Mouse (Mus musculus) C2C12 (cell line): Measurements from ENCODE around the gene Inpp5k. TPM values are rescaled to one million over a fixed set of nuclear protein-coding genes. Genes with fewer than 3 reads are reported as not detected.

ENCODE experiments used
- H3K27me3 ChIP-seq: one replicate; pipeline ENCODE4 v1.6.1; 2011; ENCODE audit not compliant: control insufficient read depth, insufficient read depth, insufficient read length
- H3K36me3 ChIP-seq: one replicate; pipeline ENCODE4 v1.6.1; 2011; ENCODE audit not compliant: control insufficient read depth, insufficient read depth
- H3K4me3 ChIP-seq: one replicate; pipeline ENCODE4 v1.5.1; 2011; ENCODE audit warnings: mild to moderate bottlenecking, control low read depth; ENCODE audit not compliant: poor library complexity, insufficient read depth, severe bottlenecking
- H3K79me2 ChIP-seq: one replicate; pipeline ENCODE4 v1.6.1; 2011; ENCODE audit not compliant: control insufficient read depth, insufficient read depth
- H3K79me3 ChIP-seq: one replicate; pipeline ENCODE4 v1.6.1; 2011; ENCODE audit warnings: low read depth, control low read depth
- H3ac ChIP-seq: one replicate; pipeline ENCODE3; 2011; ENCODE audit warnings: low read depth; ENCODE audit not compliant: control insufficient read depth, insufficient read length
- CEBPB ChIP-seq: IDR thresholded peaks from one replicate; pipeline ENCODE4 v1.6.1; 2011; ENCODE audit warnings: low read depth, mild to moderate bottlenecking, control low read depth, moderate library complexity
- CTCF ChIP-seq: IDR thresholded peaks from one replicate; pipeline ENCODE4 v1.5.1; 2011; ENCODE audit not compliant: control insufficient read depth, insufficient read depth, insufficient read length
- FOSL1 ChIP-seq: IDR thresholded peaks from one replicate; pipeline ENCODE4 v1.8.0; 2011; ENCODE audit warnings: mild to moderate bottlenecking, low read length; ENCODE audit not compliant: poor library complexity, insufficient read depth, severe bottlenecking
- MAX ChIP-seq: IDR thresholded peaks from one replicate; pipeline ENCODE4 v1.6.1; 2011; ENCODE audit warnings: mild to moderate bottlenecking, control low read depth
- MYOD1 ChIP-seq: IDR thresholded peaks from one replicate; pipeline ENCODE4 v1.6.1; 2011; ENCODE audit warnings: low read depth; ENCODE audit not compliant: control insufficient read depth, insufficient read length
- MYOG ChIP-seq: IDR thresholded peaks from one replicate; pipeline ENCODE4 v1.6.1; 2011; ENCODE audit not compliant: control insufficient read depth, insufficient read length; ENCODE audit errors: extremely low read depth
- USF1 ChIP-seq: IDR thresholded peaks from one replicate; pipeline ENCODE4 v1.6.1; 2011; ENCODE audit warnings: low read depth, mild to moderate bottlenecking, control low read depth, moderate library complexity
- long read RNA-seq, 2 experiments: library from polyadenylated mRNA; unstranded; transcript quantifications; one replicate each; pipeline ENCODE4 v2.0.0; 2019 to 2020
- polyA plus RNA-seq: library from polyadenylated mRNA; unstranded; fragments of >200 nt; fragmentation: generic; extraction: Trizol; gene quantifications from one replicate; pipeline ENCODE4 v1.2.1, GENCODE M21; 2012; ENCODE audit warnings: missing spikeins

Gene Inpp5k
- 8.9 TPM for polyA plus RNA-seq
- long read RNA-seq, experiment 1, transcript Inpp5k-201 (12 exons, 2,679 nt) = major isoform, 14 of 17 reads
- long read RNA-seq, experiment 1, partial matches to known transcripts = 1 of 17 reads
- long read RNA-seq, experiment 1, other reads (novel, unspliced or antisense) = 2 of 17 reads
- long read RNA-seq, experiment 2, transcript Inpp5k-201 (12 exons, 2,679 nt) = major isoform, 63 of 68 reads
- long read RNA-seq, experiment 2, partial matches to known transcripts = 0 of 68 reads
- long read RNA-seq, experiment 2, other reads (novel, unspliced or antisense) = 5 of 68 reads

DNA sequence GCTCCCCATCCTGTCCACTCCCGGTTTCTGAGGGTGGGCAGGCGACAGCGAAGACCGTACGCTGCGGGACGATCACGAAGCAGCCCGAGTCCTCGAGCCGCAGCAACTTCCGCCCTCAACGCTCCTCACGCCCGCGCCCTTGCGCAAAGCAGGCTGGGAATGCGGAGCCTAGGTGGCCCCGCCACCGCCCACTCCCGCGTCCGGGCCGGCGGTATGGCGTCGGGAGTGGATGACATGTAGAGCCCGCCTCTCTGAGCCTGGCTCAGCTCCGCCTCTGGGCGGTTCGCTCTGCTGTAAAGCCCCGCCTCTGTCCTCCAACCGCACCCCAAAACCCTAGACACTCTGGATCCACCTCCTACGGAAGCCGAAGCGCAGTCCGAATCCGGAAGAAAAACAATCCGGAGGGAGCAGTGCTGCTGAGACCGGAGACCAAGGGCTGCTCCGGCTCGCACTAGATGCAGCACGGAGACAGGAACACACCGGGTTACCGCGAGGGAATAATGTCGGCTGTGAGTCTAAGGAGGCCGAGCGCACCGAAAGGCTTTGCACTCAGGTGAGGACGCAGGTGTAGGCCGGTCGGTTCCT lies at the start of gene Inpp5k:
Inpp5k (plus strand) TSS at position 344 of the 585 bp plus-strand sequence.
- Histone ChIP-seq H3K79me3 (no peaks in the 10 kb centered on the region), H3ac (peak within 1 kb of the TSS; percentile 87), H3K36me3 (peaks cover 34% of the 10 kb centered on the region), H3K4me3 (peak within 1 kb of the TSS; percentile 45), H3K79me2 (no peaks in the 10 kb centered on the region), H3K27me3 (no peaks in the 10 kb centered on the region)
- no peak for TF ChIP-seq FOSL1
- TF ChIP-seq USF1 = no peak
- peak; percentile 98 for TF ChIP-seq MAX
- TF ChIP-seq CTCF = no peak
- TF ChIP-seq CEBPB = peak; percentile 38

DNA sequence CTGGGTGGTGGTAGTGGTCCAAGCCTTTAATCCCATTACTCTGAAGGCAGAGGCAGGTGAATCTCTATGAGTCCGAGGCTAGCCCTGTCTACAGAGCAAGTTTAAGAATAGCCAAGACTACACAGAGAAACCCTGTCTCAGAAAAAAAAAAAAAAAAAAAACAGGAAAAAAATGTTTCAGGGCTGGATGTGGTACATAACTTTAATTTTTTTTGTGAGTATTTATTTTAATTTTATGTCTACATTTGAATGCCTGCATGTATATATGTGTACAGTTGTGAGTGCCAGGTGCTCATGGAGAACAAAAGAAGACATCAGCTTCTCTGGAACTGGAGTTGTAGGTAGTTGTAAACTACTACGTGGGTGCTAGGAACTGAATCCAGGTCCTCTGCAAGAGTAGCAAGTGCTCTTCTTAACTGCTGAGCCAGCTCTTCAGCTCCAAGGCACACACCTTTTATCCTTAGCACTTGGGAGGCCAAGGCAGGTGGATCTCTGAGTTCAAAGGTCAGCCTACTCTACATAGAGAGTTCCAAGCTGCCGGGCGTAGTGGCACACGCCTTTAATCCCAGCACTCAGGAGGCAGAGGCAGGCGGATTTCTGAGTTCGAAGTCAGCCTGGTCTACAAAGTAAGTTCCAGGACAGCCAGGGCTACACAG lies 49.2 kb upstream of the Inpp5k start:
- no peaks in the 10 kb centered on the region for H3K27me3 ChIP-seq
- no peaks in the 10 kb centered on the region for H3K36me3 ChIP-seq
- H3K79me2 ChIP-seq = no peaks in the 10 kb centered on the region
- TF ChIP-seq FOSL1 = no peak
- TF ChIP-seq MAX = no peak
- TF ChIP-seq CTCF = no peak
- no peak for TF ChIP-seq MYOG
- no peak for TF ChIP-seq USF1
- TF ChIP-seq CEBPB = no peak
- TF ChIP-seq MYOD1 = no peak
- H3K79me3 ChIP-seq = no peaks in the 10 kb centered on the region
- no peak overlapping the region for H3ac ChIP-seq
- H3K4me3 ChIP-seq = no peak overlapping the region

DNA sequence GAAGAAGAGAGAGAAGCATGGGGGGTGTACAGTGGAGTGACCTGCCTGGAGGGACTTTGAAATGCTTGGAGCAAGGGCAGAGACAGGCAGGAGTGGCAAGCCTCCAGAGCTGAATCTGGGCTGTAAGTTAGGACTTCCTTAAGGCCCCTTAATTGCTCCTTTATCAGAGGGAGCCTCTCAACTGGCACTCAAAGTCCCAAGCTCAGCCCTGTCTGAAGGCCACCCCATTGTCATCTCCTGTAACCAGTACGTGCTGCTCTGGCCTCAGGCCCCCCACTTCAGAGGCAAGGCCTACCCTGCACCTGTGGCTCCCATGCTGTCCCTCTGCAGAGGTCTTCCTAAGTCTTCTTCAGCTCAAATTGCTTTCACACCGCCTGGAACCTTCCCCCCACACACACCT lies 47.3 kb upstream of the Inpp5k start:
- peaks cover 3% of the 10 kb centered on the region for H3K79me3 ChIP-seq
- H3K79me2 ChIP-seq = peaks cover 6% of the 10 kb centered on the region
- H3K4me3 ChIP-seq = no peak overlapping the region
- no peak overlapping the region for H3ac ChIP-seq
- TF ChIP-seq CTCF (no peak), MYOD1 (no peak), FOSL1 (no peak), MAX (no peak), USF1 (no peak), CEBPB (no peak)
- no peaks in the 10 kb centered on the region for H3K27me3 ChIP-seq
- H3K36me3 ChIP-seq = no peaks in the 10 kb centered on the region

DNA sequence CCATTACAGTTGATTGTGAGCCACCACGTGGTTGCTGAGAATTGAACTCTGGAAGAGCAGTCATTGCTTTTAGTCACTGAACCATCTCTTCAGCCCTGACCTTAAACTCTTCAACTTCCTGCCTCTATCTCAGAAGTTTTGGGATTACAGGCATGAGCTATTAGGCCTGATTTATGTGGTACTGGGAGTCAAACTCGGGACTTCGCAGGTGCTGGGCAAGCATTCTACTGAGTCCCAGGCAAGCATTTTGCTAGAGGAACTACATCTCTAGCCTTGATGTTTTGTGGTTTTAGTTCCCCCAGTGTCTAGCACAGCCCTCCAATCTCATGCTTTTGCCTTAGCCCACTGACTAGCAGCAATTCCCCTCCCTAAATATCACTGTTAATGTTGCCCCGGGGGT lies 45.7 kb upstream of the Inpp5k start:
- Histone ChIP-seq H3K36me3 (peaks cover 5% of the 10 kb centered on the region), H3K27me3 (no peaks in the 10 kb centered on the region), H3ac (no peak overlapping the region), H3K4me3 (no peak overlapping the region), H3K79me2 (peaks cover 22% of the 10 kb centered on the region), H3K79me3 (peaks cover 19% of the 10 kb centered on the region)
- TF ChIP-seq MAX (no peak), CTCF (no peak), MYOD1 (no peak), CEBPB (no peak), FOSL1 (no peak), MYOG (no peak), USF1 (no peak)

DNA sequence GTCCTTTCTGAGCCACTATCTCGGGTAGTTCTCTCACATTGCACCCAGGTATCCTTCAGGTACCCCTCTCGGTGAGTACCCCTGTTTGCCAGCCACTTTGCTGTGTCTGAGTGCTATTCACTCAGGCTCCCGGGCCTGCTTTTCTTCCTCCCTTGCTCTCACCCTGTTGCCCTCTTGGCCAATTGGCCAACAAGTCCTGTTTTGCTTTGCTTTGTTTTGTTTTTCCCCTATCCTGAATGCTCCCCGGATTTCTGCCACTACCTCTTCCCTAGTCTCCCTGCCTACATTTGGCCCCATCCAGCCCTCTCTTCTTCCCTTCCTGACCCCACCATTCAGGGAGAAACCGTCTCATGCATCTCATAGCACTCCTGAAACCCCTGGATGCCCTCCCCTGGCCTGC lies 44.8 kb upstream of the Inpp5k start:
- no peaks in the 10 kb centered on the region for H3K27me3 ChIP-seq
- H3K4me3 ChIP-seq = no peak overlapping the region
- H3K36me3 ChIP-seq = peaks cover 12% of the 10 kb centered on the region
- peaks cover 31% of the 10 kb centered on the region for H3K79me2 ChIP-seq
- H3ac ChIP-seq = no peak overlapping the region
- peaks cover 27% of the 10 kb centered on the region for H3K79me3 ChIP-seq
- TF ChIP-seq CTCF (no peak), MYOG (no peak)
